Mouse (Mus musculus): Measurements from ENCODE around the gene Lrp8.

Gene Lrp8

GRCm38 (mm10) chr4:107848546-107848945 is 46.5 kb downstream of the Lrp8 start:
- DNase-seq = no peak

GRCm38 (mm10) chr4:107849621-107850020 is 47.6 kb downstream of the Lrp8 start:
- no peak for DNase-seq

GRCm38 (mm10) chr4:107850091-107850490 is 48.0 kb downstream of the Lrp8 start:
- DNase-seq = no peak

GRCm38 (mm10) chr4:107853333-107853732 is 51.3 kb downstream of the Lrp8 start:
- DNase-seq = no peak

GRCm38 (mm10) chr4:107853836-107854235 is 51.8 kb downstream of the Lrp8 start:
- no peak for DNase-seq

GRCm38 (mm10) chr4:107856958-107857686 is 55.1 kb downstream of the Lrp8 start:
- DNase-seq = no peak

GRCm38 (mm10) chr4:107858995-107859394 is 56.9 kb downstream of the Lrp8 start:
- DNase-seq = no peak

- no peak for DNase-seq
Observed at GRCm38 (mm10) chr4:107864866-107865265, 62.8 kb downstream of the Lrp8 start.

GRCm38 (mm10) chr4:107879254-107880050 is 77.4 kb downstream of the Lrp8 start, which contains the start of gene Magoh:
Gene Magoh (plus strand): TSS chr4:107879755.
- peak; percentile 98 for DNase-seq

GRCm38 (mm10) chr4:107881631-107882030 is 79.6 kb downstream of the Lrp8 start:
- DNase-seq = no peak

GRCm38 (mm10) chr4:107886371-107886770 is 84.3 kb downstream of the Lrp8 start:
- no peak for DNase-seq

- DNase-seq = no peak
Observed at GRCm38 (mm10) chr4:107889385-107889730, 87.3 kb downstream of the Lrp8 start.

GRCm38 (mm10) chr4:107889731-107890432 is 87.8 kb downstream of the Lrp8 start, which contains the start of gene 0610037L13Rik:
Gene 0610037L13Rik (plus strand): TSS chr4:107889813.
- peak; percentile 92 for DNase-seq

GRCm38 (mm10) chr4:107892663-107893062 is 90.6 kb downstream of the Lrp8 start:
- no peak for DNase-seq

- DNase-seq = no peak
Observed at GRCm38 (mm10) chr4:107899211-107899927, 97.3 kb downstream of the Lrp8 start.

- no peak for DNase-seq
Observed at GRCm38 (mm10) chr4:107900206-107900605, 98.1 kb downstream of the Lrp8 start.

- no peak for DNase-seq
Observed at GRCm38 (mm10) chr4:107904252-107904651, 102.2 kb downstream of the Lrp8 start.

GRCm38 (mm10) chr4:107906561-107906960 is 104.5 kb downstream of the Lrp8 start:
- no peak for DNase-seq

- DNase-seq = no peak
Observed at GRCm38 (mm10) chr4:107910020-107910419, 108.0 kb downstream of the Lrp8 start.

GRCm38 (mm10) chr4:107920336-107920735 is 118.3 kb downstream of the Lrp8 start:
- DNase-seq = no peak

GRCm38 (mm10) chr4:107921152-107921695 is 119.2 kb downstream of the Lrp8 start:
- DNase-seq = no peak

GRCm38 (mm10) chr4:107921952-107922351 is 119.9 kb downstream of the Lrp8 start:
- DNase-seq = no peak
